Mouse (Mus musculus) C2C12 (cell line): ENCODE measurements around the gene Paqr5. TPM values are rescaled to one million over a fixed set of nuclear protein-coding genes. Genes with fewer than 3 reads are reported as not detected.

ENCODE experiments used
- H3K27me3 ChIP-seq: one replicate; pipeline ENCODE4 v1.6.1; 2011; ENCODE audit not compliant: control insufficient read depth, insufficient read depth, insufficient read length
- H3K36me3 ChIP-seq: one replicate; pipeline ENCODE4 v1.6.1; 2011; ENCODE audit not compliant: control insufficient read depth, insufficient read depth
- H3K4me3 ChIP-seq: one replicate; pipeline ENCODE4 v1.5.1; 2011; ENCODE audit warnings: mild to moderate bottlenecking, control low read depth; ENCODE audit not compliant: poor library complexity, insufficient read depth, severe bottlenecking
- H3K79me2 ChIP-seq: one replicate; pipeline ENCODE4 v1.6.1; 2011; ENCODE audit not compliant: control insufficient read depth, insufficient read depth
- H3K79me3 ChIP-seq: one replicate; pipeline ENCODE4 v1.6.1; 2011; ENCODE audit warnings: low read depth, control low read depth
- H3ac ChIP-seq: one replicate; pipeline ENCODE3; 2011; ENCODE audit warnings: low read depth; ENCODE audit not compliant: control insufficient read depth, insufficient read length
- CEBPB ChIP-seq: IDR thresholded peaks from one replicate; pipeline ENCODE4 v1.6.1; 2011; ENCODE audit warnings: low read depth, mild to moderate bottlenecking, control low read depth, moderate library complexity
- CTCF ChIP-seq: IDR thresholded peaks from one replicate; pipeline ENCODE4 v1.5.1; 2011; ENCODE audit not compliant: control insufficient read depth, insufficient read depth, insufficient read length
- FOSL1 ChIP-seq: IDR thresholded peaks from one replicate; pipeline ENCODE4 v1.8.0; 2011; ENCODE audit warnings: mild to moderate bottlenecking, low read length; ENCODE audit not compliant: poor library complexity, insufficient read depth, severe bottlenecking
- MAX ChIP-seq: IDR thresholded peaks from one replicate; pipeline ENCODE4 v1.6.1; 2011; ENCODE audit warnings: mild to moderate bottlenecking, control low read depth
- MYOD1 ChIP-seq: IDR thresholded peaks from one replicate; pipeline ENCODE4 v1.6.1; 2011; ENCODE audit warnings: low read depth; ENCODE audit not compliant: control insufficient read depth, insufficient read length
- MYOG ChIP-seq: IDR thresholded peaks from one replicate; pipeline ENCODE4 v1.6.1; 2011; ENCODE audit not compliant: control insufficient read depth, insufficient read length; ENCODE audit errors: extremely low read depth
- USF1 ChIP-seq: IDR thresholded peaks from one replicate; pipeline ENCODE4 v1.6.1; 2011; ENCODE audit warnings: low read depth, mild to moderate bottlenecking, control low read depth, moderate library complexity
- polyA plus RNA-seq: library from polyadenylated mRNA; unstranded; fragments of >200 nt; fragmentation: generic; extraction: Trizol; gene quantifications from one replicate; pipeline ENCODE4 v1.2.1, GENCODE M21; 2012; ENCODE audit warnings: missing spikeins

The Paqr5 gene
- polyA plus RNA-seq, 1 experiment: 0.04 TPM

DNA sequence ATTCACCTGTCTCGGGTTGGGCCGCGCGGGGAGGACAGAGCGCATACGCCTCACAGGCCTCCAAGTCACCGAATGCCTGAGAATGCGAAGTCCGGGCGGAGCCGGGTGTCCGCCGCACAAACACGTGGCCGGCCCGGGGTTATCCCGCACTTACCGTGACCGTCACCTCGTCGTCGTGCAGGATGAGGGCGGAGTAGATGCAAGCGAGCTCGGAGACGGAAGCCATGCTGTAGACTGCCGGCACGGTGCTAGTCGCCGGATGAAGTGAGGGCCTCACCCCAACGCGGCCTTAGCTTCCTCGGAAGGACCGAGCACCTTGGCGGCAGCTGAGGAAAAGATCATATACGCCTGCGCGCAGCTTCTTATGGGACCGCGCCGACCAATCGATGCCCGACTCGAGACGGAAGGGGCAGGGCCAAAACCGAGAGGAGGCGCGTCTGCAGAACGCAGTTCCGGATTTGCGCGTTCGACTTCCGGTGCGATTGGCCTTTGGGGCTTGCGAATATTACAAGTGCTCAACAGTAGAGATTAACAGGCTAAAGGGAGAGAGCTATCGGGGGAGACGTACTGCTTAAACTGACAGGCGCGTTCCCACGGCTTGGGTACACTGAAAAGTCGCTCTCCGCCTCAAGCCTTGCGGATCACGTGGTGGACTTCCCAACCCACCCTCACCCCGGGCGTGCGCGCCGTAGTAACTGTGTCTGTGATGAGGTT is 112.3 kb downstream of the Paqr5 start, which contains the start of gene Rplp1:
Gene Rplp1 (minus strand): TSS at position 340 of the 714 bp plus-strand sequence.
- peak; percentile 55 for TF ChIP-seq USF1
- TF ChIP-seq MAX: peak; percentile 35
- TF ChIP-seq CTCF: no peak
- peaks cover 36% of the 10 kb centered on the region for H3K36me3 ChIP-seq

DNA sequence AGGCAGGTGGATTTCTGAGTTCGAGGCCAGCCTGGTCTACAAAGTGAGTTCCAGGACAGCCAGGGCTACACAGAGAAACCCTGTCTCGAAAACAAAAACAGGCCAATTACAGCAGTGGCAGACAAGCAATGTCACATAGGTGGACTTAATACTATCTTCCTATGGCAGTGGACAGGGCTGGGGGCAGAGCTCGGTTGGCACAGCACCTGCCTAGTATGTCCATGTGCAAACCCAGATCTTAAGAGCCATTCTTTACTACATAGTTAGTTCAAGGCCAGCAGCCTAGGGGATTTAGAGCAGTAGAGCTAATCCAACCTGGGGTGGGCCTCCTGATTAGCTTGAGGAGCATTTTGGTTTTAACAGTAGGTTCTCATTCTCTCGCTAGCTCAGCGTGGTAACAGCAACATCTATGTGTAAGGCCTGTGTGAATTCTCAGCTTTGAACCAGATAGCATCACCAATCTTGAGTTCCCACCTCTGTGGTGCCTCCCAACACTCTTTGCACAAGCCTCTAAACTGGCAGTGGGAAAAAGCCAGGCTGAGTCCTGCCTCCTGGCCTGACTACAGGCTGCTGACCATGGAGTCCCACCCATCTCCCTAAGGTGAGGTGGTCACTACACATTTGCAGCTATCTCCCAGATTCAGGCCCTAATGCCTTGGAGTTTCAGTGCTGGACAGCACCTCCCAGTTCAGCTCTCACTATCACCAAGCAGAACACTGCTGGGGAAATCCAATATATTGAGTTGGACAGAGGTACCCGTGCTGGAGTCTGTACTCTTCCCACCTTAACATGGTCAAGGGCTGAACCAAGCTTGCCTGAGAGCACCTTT is 115.1 kb downstream of the Paqr5 start:
- H3K36me3 ChIP-seq: peaks cover 18% of the 10 kb centered on the region
- H3ac ChIP-seq: no peak overlapping the region
- no peak for TF ChIP-seq FOSL1
- TF ChIP-seq CTCF: no peak
- no peak for TF ChIP-seq MYOG
- no peak for TF ChIP-seq MAX
- TF ChIP-seq MYOD1: no peak
- no peak for TF ChIP-seq CEBPB
- no peak for TF ChIP-seq USF1
- H3K79me3 ChIP-seq: peaks cover 12% of the 10 kb centered on the region
- H3K27me3 ChIP-seq: no peaks in the 10 kb centered on the region
- H3K79me2 ChIP-seq: peaks cover 19% of the 10 kb centered on the region
- no peak overlapping the region for H3K4me3 ChIP-seq

More for the DNA sequence above, 112.3 kb downstream of the Paqr5 start, which contains the start of gene Rplp1:
- no peaks in the 10 kb centered on the region for H3K27me3 ChIP-seq
- H3K4me3 ChIP-seq: peak within 1 kb of the TSS; percentile 64
- peaks cover 12% of the 10 kb centered on the region for H3K79me3 ChIP-seq
- peaks cover 19% of the 10 kb centered on the region for H3K79me2 ChIP-seq
- peak within 1 kb of the TSS; percentile 90 for H3ac ChIP-seq

DNA sequence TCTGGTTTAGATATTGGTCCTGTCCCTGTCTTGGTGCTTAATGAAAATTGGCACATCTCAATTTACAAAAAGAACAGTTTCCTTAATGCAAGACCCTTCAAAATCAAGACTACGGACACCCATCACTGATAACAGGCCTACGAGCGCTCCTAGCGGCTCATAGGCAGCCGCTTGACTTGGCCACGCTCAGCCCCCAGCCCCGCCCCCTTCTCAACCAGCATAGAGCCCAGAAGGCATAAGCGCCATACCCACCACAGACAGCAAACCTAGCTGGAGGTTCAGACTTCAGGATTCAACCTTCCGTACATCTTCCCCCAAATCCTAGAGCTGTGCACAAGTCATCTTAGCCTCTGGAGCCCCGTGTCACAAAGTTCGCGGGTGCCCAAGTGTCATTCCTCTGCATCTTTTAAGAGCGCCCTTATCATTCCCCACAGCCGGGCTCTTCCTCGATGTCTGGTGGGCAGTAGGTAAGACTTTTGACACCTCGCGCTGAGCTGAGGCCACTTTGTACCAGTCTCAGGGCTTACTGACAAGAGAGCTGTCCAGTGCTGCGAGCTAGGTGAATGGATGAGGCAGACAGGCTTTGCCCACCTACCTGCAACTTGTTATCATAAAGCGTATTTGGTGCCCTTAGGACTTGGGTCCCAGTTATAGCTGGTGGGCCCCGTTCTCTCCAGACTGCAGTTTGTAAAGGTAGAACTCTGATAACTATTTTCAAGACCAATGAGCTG is 116.0 kb downstream of the Paqr5 start:
- Histone ChIP-seq H3K79me2 (peaks cover 19% of the 10 kb centered on the region), H3K79me3 (peaks cover 12% of the 10 kb centered on the region), H3ac (no peak overlapping the region), H3K36me3 (peaks cover 17% of the 10 kb centered on the region), H3K27me3 (no peaks in the 10 kb centered on the region), H3K4me3 (no peak overlapping the region)
- no peak for TF ChIP-seq MYOG
- no peak for TF ChIP-seq MAX
- no peak for TF ChIP-seq FOSL1
- no peak for TF ChIP-seq MYOD1
- TF ChIP-seq CTCF: no peak
- no peak for TF ChIP-seq CEBPB
- TF ChIP-seq USF1: no peak

DNA sequence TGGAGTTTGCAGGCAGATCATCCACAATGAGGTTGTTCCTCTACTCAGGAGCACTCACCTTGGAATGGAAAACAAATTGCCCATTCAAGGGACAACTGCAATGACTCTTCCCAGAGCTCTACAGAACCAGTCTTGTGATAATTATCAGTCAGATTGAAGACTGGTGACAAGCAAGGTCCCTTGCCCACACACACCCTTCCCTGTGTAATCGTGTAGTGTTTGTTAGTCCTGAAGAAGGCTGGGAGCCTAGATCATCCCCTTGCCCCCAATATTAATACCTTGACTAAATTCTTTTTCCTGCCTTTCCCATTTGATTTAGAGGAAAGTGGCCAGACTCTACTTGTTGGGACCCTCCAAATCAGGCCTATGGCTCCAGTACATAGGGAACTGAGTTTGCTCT is 117.0 kb downstream of the Paqr5 start:
- H3K79me3 ChIP-seq: peaks cover 12% of the 10 kb centered on the region
- peaks cover 19% of the 10 kb centered on the region for H3K79me2 ChIP-seq
- no peak overlapping the region for H3ac ChIP-seq
- H3K4me3 ChIP-seq: no peak overlapping the region
- no peaks in the 10 kb centered on the region for H3K27me3 ChIP-seq
- H3K36me3 ChIP-seq: peaks cover 17% of the 10 kb centered on the region
- TF ChIP-seq MYOG (no peak), CEBPB (no peak), MYOD1 (no peak), USF1 (no peak), CTCF (no peak), FOSL1 (no peak), MAX (no peak)

DNA sequence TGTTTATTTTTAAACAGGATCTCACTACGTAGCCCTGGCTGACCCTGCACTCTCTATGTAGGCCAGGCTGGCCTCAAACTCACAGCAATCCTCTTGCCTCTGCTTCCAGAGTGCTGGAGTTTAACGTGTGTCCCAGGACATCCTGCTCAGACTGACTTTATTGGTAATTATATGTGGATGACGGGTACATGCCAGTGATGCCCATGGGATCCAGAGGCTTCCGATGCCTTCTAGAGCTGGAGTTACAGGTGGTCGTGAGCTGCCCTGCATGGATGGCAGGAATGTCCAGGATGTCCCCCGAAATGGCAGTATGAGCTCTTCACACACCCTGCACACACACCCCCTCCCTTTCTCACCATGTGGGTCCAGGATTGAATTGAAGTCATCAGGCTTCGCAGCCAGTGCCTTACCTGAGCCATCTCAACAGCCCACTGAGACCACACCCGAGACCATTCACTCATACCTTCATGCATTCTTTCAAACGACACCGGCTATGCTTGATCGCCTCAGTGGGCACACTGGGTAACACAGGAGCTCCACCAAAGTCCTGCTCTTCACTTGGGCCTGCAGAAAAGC is 117.7 kb downstream of the Paqr5 start:
- TF ChIP-seq MYOG (no peak), FOSL1 (no peak), MAX (no peak), CTCF (no peak), MYOD1 (no peak), USF1 (no peak), CEBPB (no peak)
- H3K4me3 ChIP-seq: no peak overlapping the region
- no peaks in the 10 kb centered on the region for H3K27me3 ChIP-seq
- H3K79me2 ChIP-seq: peaks cover 14% of the 10 kb centered on the region
- H3K36me3 ChIP-seq: peaks cover 17% of the 10 kb centered on the region
- no peak overlapping the region for H3ac ChIP-seq
- H3K79me3 ChIP-seq: peaks cover 9% of the 10 kb centered on the region
